Mouse (Mus musculus) lung, postnatal 0 days (tissue): ENCODE data around the gene Tubb2b.
"Not testable (repeated sequence)": the region's sequence is repeated elsewhere in the genome, so short reads cannot be mapped to it uniquely, and the experiment has no call there.

Source experiments
- CTCF ChIP-seq: IDR thresholded peaks from 2 replicates; pipeline ENCODE4 v1.5.1; 2016; ENCODE audit warnings: antibody characterized with exemption, mild to moderate bottlenecking
- EP300 ChIP-seq: IDR thresholded peaks from 2 replicates; pipeline ENCODE4 v1.6.1; 2016; ENCODE audit warnings: antibody characterized with exemption, mild to moderate bottlenecking, control low read depth

DNA sequence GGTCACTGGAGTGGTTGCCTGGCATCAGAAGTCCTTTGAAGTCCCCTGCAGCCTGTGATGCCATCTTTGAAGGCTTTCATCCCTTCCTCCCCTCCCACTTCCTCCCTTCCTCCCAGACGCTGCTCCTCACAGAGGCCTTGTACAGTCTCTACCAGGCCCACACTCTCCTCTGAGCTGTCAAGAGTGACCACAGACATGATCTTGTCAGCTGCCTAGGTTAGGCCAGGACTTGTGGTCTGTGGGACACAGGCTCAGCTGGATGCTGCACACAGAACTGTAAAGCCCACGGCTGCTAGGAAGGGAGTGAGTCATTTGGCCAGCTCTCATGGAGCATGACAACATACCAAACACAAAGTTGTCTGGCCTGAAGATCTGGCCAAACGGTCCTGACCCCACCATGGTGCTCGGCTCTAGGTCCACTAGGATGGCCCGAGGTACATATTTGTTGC is 42.0 kb downstream of the Tubb2b start:
- not testable (repeated sequence) for TF ChIP-seq EP300, CTCF
